Mouse (Mus musculus) hindbrain, postnatal 0 days (tissue): Measurements from ENCODE around the gene Ccnl1. TPM values are rescaled to one million over a fixed set of nuclear protein-coding genes. Genes with fewer than 3 reads are reported as not detected.

ENCODE experiments used
- ATAC-seq: fragments of 200-750 bp; cut with Nextera tagmentation; 2 replicates; pipeline ENCODE4 v1.8.0; 2017; ENCODE audit warnings: mild to moderate bottlenecking, moderate TSS enrichment, moderate library complexity
- DNase-seq: peaks from one replicate; pipeline ENCODE4 v3.0.0-alpha.2; 2015; ENCODE audit warnings: low spot score
- H3K27ac ChIP-seq: fragments of 300-500 bp; sonication (generic); 2 replicates; pipeline ENCODE4 v1.5.1; 2014; ENCODE audit warnings: mild to moderate bottlenecking
- H3K27me3 ChIP-seq: fragments of 300-500 bp; sonication (generic); 2 replicates; pipeline ENCODE4 v1.6.1; 2014; ENCODE audit warnings: low read length, mixed read lengths; ENCODE audit not compliant: insufficient read depth
- H3K36me3 ChIP-seq: fragments of 300-500 bp; sonication (generic); 2 replicates; pipeline ENCODE4 v1.6.1; 2014; ENCODE audit warnings: low read length, mixed read lengths; ENCODE audit not compliant: insufficient read depth
- H3K4me1 ChIP-seq: fragments of 300-500 bp; sonication (generic); 2 replicates; pipeline ENCODE4 v1.6.1; 2014; ENCODE audit warnings: antibody characterized with exemption, low read length, mixed read lengths; ENCODE audit not compliant: insufficient read depth
- H3K4me2 ChIP-seq: fragments of 300-500 bp; sonication (generic); 2 replicates; pipeline ENCODE4 v1.6.1; 2014; ENCODE audit warnings: low read depth, mild to moderate bottlenecking, low read length, moderate library complexity, mixed read lengths
- H3K4me3 ChIP-seq: fragments of 300-500 bp; sonication (generic); 2 replicates; pipeline ENCODE4 v1.5.1; 2014; ENCODE audit warnings: low read length
- H3K9ac ChIP-seq: fragments of 300-500 bp; sonication (generic); replicated peaks from 2 replicates; pipeline ENCODE4 v1.6.1; 2014; ENCODE audit warnings: mild to moderate bottlenecking, low read length, moderate library complexity, mixed read lengths
- H3K9me3 ChIP-seq: fragments of 300-500 bp; sonication (generic); 2 replicates; pipeline ENCODE4 v1.6.1; 2016; ENCODE audit warnings: low read length, mixed read lengths
- CTCF ChIP-seq: IDR thresholded peaks from 2 replicates; pipeline ENCODE4 v1.5.1; 2016; ENCODE audit warnings: antibody characterized with exemption, control low read depth, low read depth
- WGBS: fragments of 180-500 bp; shearing (Covaris S2); extraction: QIAGEN DNeasy Blood & Tissue Kit; methylation state at CpG from one replicate; pipeline ENCODE4 v1.1.7; 2014; 5-methylcytosine and 5-hydroxymethylcytosine counted together
- polyA plus RNA-seq: library from polyadenylated mRNA; unstranded; fragments of >200 nt; fragmentation: Nextera tagmentation; extraction: Ambion mirVana; gene quantifications from 2 replicates; pipeline ENCODE4 v1.2.1, GENCODE M21; 2015
- total RNA-seq: library from RNA; depleted of rRNA; stranded (reverse); fragments of >200 nt; gene quantifications from 2 replicates; pipeline ENCODE4 v1.2.3, GENCODE M21; 2014

Ccnl1 gene
- total and polyA plus RNA-seq, 2 experiments from 2014 or later: 32.9 to 56.8 TPM

DNA sequence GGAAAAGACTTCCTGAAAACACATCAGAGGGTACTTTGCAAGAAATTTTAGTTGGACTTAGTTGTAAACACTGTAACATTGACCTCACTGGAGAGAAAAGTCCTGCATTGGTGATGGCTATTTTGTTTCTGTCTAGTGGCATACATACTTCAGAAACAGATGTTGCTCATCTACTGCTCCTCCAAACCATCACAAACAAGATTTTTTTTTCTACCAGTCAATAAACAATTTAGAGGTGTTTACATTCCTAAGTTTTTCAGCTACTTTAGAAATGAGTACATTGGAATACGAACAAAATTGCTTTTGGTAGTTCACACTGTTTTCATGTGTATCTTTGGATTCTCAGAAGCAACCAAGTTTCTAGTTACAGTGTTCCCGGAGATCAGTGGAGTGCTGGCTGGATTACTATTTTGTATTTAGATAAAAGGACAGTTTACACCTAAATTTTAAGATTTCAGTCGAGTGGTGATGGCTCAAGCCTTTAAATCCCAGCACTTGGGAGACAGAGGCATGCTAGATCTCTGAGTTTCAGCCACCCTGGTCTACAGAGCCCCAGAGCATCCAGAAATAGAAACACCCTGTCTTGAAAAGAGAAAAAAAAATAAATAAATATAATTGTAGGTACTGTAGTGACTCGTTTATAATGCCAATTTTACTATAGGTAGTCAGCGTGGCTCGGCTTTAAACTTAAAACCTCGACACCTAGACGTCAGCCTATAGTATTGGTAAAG, 15.6 kb upstream of the Ccnl1 start:
- peak overlapping the region; percentile 62 for H3K4me3 ChIP-seq
- H3K4me1 ChIP-seq: no peaks in the 10 kb centered on the region; the same call in 1 of the 2 replicates
- DNase-seq (no peak), ATAC-seq (no peak)
- H3K36me3 ChIP-seq: no peaks in the 10 kb centered on the region
- peak overlapping the region; percentile 98 for H3K27ac ChIP-seq
- peak overlapping the region; percentile 71 for H3K4me2 ChIP-seq
- 39% methylated on average over 8 of the region's 8 CpGs for WGBS
- no peak for TF ChIP-seq CTCF
- no peaks in the 10 kb centered on the region for H3K9me3 ChIP-seq
- no peaks in the 10 kb centered on the region for H3K27me3 ChIP-seq
- peak overlapping the region; percentile 70 for H3K9ac ChIP-seq

DNA sequence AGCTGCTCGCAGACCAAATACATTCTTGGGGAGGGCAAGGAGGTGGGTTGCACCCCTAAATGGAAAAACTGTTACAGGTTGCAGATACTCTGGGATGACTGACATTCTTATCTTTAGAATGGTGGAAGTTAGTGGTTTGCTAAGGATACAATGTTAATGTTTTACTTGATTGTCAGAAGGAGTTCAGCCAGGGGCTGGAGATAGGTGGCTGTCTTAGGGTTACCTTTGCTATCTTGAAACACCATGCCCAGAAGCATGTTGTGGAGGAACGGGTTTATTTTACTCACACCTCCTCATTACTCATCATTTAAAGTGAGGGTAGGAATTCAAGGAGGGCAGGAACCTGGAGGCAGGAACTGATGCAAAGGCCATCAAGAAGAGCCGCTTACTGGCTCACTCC, 11.1 kb upstream of the Ccnl1 start:
- WGBS: 95% methylated on average over 3 of the region's 3 CpGs
- no peak for ATAC-seq
- no peak for TF ChIP-seq CTCF

DNA sequence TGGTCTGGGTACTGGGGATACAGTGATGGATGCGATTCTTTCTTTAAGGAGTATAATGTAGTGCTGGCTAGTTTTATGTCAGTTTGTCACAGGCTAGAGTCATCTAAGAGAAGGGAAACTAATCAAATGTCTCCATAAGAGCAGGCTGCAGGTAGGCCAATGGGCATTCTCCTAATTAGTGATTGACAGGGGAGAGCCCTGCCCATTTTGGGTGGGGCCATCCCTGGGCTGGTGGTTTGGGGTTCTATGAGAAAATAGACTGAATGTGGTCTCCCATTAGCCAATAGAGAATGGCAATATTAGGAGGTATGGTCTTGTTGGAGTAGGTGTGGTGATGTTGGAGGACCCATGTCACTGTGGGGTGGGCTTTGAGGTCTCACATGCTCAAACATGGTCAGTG, 8.3 kb upstream of the Ccnl1 start:
- Histone ChIP-seq H3K4me3 (no peak overlapping the region), H3K4me1 (no peaks in the 10 kb centered on the region), H3K9me3 (no peaks in the 10 kb centered on the region), H3K9ac (no peak overlapping the region), H3K36me3 (no peaks in the 10 kb centered on the region), H3K4me2 (no peak overlapping the region), H3K27ac (no peak overlapping the region), H3K27me3 (no peaks in the 10 kb centered on the region)
- TF ChIP-seq CTCF: no peak
- WGBS: 90% methylated on average over 1 of the region's 1 CpGs
- ATAC-seq: no peak
- no peak for DNase-seq

More for the DNA sequence above, 11.1 kb upstream of the Ccnl1 start:
- Histone ChIP-seq H3K4me3 (no peak overlapping the region), H3K4me2 (no peak overlapping the region), H3K27ac (no peak overlapping the region), H3K36me3 (no peaks in the 10 kb centered on the region), H3K27me3 (no peaks in the 10 kb centered on the region), H3K9ac (no peak overlapping the region), H3K4me1 (no peaks in the 10 kb centered on the region; the same call in 1 of the 2 replicates), H3K9me3 (no peaks in the 10 kb centered on the region)
- no peak for DNase-seq

DNA sequence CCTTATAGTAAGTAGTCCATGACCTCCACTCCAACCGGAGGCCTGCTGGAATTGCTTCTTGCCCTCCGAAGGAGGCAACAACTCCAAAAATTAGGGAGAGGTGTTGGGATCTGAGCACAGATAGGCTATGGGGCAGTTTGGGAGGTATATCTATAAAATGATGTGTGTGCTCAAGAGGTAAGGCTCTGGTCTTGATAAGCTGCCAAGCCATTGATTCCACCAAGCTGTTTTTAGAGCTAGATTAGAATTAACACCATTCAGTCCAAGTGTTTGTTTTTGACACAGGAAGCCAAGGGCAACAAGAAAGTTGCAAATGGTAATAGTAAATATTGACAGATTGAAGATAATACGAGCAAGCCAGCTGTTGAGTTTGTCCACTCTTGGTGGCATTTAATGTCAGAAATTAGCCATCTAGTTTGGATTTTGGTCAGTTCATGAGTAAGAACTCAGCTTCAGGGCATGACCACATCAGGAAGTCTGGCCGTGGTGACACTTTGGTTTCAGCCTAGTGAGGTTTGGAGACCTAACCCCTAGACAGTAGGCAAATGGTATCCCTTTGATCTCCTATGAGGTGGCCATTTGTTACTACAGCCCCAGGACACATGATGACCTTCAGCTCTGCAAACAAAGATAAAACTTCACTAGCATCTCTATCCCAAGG, 4.4 kb upstream of the Ccnl1 start:
- TF ChIP-seq CTCF: no peak
- no peak overlapping the region for H3K9ac ChIP-seq
- no peaks in the 10 kb centered on the region for H3K9me3 ChIP-seq
- no peak overlapping the region for H3K4me3 ChIP-seq
- no peak overlapping the region for H3K27ac ChIP-seq
- no peak overlapping the region for H3K4me2 ChIP-seq
- no peaks in the 10 kb centered on the region for H3K27me3 ChIP-seq
- peaks cover 5% of the 10 kb centered on the region; the same call in 1 of the 2 replicates for H3K4me1 ChIP-seq
- DNase-seq: no peak
- whole genome bisulfite sequencing: 86% methylated on average over 4 of the region's 4 CpGs
- ATAC-seq: no peak
- no peaks in the 10 kb centered on the region for H3K36me3 ChIP-seq

- no peak for ATAC-seq
- no peak overlapping the region for H3K27ac ChIP-seq
- H3K4me3 ChIP-seq: no peak overlapping the region
- H3K9ac ChIP-seq: no peak overlapping the region
- H3K4me2 ChIP-seq: no peak overlapping the region
- TF ChIP-seq CTCF: no peak
- peaks cover 9% of the 10 kb centered on the region for H3K36me3 ChIP-seq
- H3K27me3 ChIP-seq: no peaks in the 10 kb centered on the region
- H3K9me3 ChIP-seq: no peaks in the 10 kb centered on the region
- WGBS: 90% methylated on average over 5 of the region's 5 CpGs
- H3K4me1 ChIP-seq: peaks cover 5% of the 10 kb centered on the region; the same call in 1 of the 2 replicates
- no peak for DNase-seq
These were observed 2.4 kb upstream of the Ccnl1 start for GRCm38 (mm10) chr3:65960291-65960945.

DNA sequence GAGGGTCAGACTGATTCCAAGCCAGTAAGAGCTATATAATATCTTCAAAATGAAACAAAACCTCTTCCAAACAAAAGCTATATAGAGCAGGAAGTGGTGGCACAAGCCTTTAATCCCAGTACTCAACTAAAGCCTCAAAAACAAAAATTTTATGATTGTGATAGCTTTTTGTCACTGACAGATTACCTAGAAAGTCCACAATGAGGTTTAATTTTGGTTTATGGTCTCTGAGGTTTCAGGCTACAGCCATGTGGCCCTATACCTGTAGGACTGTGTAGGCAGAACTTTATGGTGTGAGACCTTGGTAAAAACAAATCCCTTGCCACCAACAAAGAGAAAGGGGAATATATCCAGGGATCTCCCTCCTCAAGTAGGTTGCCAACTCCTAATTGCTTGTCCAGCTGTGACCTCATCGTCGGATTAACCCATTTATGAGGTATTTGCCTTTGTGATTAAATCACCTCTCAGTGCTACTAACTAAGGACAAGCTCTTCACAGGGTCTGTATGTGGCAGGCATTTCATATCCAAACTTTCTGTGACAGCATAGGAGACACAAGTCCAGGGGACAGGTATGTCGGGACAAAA, 1.5 kb upstream of the Ccnl1 start:
- Histone ChIP-seq H3K9ac (peak overlapping the region; percentile 99; the same call in 1 of the 2 replicates), H3K4me1 (peaks cover 5% of the 10 kb centered on the region; the same call in 1 of the 2 replicates)

More for the DNA sequence above, 1.5 kb upstream of the Ccnl1 start:
- 79% methylated on average over 3 of the region's 3 CpGs for WGBS
- TF ChIP-seq CTCF: no peak
- peaks cover 9% of the 10 kb centered on the region for H3K36me3 ChIP-seq
- H3K27ac ChIP-seq: no peak overlapping the region
- H3K9me3 ChIP-seq: no peaks in the 10 kb centered on the region
- no peaks in the 10 kb centered on the region for H3K27me3 ChIP-seq
- no peak overlapping the region for H3K4me3 ChIP-seq
- DNase-seq: no peak
- H3K4me2 ChIP-seq: peak overlapping the region; percentile 82
- no peak for ATAC-seq
